Mouse (Mus musculus) testis, postnatal 10 days (tissue): Measurements from ENCODE around the gene Pdha2.

Experiments
- DNase-seq: peaks from one replicate; pipeline ENCODE4 v3.0.0; 2021; ENCODE audit warnings: low spot score

Gene Pdha2

DNA sequence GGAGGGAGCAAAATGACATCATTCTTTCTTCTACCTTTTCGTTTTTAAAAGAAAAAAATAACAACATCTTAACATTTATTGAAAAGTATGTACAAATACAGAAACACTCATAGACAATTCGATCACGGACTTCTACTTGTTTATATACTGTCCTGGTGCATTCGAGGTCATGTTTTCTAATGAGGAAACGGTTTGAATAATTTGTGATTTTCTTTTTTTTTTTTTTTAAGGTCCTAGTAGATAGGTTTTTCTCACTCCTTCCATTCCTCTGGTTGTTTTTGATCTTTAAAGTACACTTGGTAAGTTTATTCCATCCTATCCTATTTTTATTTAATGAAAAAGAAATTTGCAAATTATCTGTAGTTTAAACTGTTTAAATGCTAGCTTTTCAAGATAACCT is at the start of gene Pdha2:
TSS of gene Pdha2 (minus strand) at position 101 of the 400 bp plus-strand sequence.
- DNase-seq, result no peak

DNA sequence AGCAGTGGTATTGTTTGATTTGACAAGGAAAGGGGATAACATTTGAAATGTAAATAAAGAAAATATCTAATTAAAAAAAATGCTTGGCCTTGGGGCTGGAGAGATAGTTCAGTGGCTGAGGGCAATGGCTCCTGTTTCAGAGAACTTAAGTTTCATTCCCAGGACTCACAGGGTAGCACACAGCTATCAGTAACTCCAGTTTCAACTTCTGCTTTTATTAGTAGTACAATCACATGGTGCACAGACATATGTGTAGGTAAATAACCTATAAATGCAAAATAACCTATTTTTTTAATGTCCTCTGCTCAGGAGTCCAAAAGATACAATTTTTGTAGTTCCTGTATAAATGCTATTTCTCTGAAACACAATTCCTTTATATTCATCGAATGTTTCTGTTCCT is 48.4 kb upstream of the Pdha2 start:
- no peak for DNase-seq

DNA sequence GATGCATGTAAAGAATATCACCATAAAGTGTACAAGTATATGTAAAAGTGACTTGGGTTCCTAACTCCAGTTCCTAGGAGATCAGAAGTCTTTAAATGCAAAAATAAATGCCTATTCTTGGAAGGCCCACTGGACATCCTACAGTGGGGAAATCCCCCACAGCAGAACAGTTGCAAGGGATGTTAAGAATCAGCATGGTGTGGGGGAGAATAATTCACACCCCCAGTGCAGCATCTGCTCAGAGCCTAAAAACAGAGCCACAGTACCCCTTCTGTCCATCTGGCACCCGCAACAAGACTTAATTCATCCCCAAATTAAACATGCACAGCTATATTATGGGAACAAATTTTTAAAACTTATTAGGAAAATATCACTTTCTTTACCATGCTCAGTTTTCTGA is 39.3 kb upstream of the Pdha2 start:
- DNase-seq, result no peak

DNA sequence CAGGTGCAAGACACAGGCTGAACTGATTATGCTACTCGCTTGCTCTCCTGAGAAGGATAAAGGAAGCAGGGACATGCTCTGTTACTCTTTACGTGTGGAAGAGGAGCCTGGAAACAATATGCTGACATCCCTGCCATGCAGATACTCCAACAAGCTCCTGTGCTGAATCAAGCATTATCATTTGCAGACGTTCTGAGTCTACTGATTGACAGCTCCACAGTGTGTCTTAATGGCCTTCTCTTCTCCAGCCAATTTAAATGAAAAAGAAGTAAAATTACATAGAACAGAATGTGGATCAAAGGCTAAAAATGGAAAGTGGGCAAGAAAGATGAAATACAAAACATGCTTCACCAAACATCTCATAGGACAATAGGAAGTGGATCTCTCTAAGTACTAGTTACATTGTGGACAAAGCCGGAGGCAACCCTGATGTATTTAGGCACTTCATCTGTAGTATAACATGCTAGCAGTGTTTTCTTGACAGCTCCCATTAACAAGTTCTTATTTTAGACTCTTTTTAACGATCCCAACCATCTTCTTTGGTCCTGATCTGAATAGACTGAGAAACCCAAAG is 32.7 kb upstream of the Pdha2 start:
- DNase-seq, result no peak

DNA sequence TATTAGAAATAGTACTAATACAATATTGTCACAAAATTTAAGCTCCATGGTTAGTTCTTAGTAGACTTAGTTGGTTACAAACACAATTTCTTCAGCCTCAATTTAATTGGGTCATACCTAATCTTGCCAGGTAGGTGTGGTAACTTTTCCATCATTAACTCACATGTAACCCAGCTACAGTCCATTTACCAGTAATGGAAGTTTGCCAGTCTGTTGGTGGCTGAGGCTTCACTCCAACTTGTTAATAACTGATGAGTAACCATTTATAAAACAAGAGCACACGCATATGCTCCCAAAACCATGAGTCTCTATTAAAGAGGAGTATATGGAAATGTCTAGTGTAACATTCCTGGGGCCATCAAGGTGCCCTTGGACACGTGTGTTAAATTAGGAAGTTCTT is 25.9 kb upstream of the Pdha2 start:
- DNase-seq, result no peak

DNA sequence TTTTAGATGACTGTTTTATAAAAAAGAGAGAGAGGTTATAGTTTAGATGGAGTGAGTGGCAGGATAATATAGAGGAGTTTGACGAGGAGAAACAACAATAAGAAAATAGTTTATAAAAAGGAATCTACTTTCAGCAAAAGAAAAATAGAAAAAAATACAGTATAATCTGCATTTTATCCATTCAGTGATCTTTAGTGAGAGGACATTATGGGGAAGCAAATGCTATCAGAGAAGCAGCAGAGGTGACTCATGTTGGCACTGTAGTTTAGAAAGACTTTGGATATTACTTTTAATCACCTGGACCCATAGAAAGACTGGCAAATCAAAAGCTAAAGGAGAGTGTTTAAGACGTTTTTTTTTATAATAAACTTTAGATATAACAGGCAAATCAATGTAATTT is 17.0 kb upstream of the Pdha2 start:
- DNase-seq, result no peak

DNA sequence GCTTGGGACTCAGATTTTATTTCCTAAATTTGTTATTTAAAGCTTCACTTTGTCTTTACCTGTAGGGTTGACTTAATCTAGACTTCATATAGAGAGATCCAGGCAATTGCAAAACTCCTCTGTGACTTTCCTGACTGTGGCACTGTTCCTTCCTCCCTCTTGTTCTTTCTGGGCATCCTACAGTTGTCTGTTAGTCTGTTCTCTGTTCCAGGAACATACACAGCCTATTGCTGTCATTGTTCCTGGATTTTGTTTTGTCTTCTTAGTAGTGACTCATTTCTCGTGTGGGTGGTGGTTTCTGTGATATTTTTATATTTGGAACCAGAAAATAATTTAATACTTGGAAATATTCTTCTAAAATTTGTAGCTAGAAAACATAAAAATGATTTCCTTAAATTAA is 10.2 kb upstream of the Pdha2 start:
- no peak for DNase-seq

DNA sequence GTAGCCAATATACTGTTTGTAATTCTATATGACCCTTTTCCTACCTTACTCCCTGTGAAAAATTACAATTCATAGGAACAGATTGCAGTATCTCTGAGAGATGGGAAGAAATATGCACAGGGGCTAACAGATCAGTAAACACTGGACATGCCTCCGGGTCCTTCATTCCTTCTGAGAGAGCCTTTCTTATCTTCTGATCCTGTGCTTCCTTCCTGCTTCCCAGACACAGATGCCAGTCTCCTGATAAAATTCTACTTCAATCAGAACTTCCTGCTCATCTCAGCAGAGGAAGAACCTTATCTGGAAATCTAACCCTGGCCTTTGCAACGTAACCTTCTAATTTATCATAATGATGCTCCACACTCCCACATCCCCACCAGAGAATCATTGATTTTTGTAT is 6.4 kb upstream of the Pdha2 start:
- DNase-seq, result no peak

DNA sequence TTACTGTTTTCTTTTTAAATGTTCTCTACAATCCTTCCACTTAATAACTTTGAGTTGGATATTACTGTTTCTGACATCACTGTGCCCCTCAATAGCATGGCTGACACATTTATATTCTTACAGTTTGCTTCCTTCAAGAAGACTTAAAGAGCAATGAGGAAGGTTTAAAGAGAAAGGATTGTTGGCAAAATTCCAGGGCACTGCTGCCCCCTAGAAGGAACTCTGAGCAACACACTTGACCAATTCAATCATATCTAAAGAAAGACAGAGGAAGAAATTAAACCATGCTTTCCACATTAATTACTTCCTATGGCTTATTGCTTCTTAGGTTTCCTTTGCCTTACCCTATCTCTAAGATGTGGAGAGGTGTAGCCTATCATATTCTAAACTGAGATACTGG is 4.8 kb upstream of the Pdha2 start:
- DNase-seq, result no peak

DNA sequence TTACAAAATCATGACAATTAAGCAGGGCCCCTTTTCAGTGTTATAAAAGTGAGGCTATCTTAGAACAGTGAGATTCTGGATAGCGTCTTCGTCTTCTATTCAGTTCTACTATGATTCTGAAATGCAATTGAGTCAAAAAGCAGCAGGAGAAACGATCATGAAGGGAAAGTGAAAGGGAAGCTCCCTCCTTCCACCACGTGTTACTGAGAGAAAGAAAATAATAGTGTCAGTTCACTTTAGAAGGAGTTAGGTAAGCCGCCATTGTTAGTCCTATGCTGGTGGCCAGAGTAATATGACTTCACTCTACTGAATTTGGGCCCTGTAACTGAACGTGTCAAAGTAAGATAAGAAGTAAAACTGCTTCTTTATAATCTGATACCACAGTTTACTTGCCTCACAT is 4.1 kb upstream of the Pdha2 start:
- DNase-seq, result no peak

DNA sequence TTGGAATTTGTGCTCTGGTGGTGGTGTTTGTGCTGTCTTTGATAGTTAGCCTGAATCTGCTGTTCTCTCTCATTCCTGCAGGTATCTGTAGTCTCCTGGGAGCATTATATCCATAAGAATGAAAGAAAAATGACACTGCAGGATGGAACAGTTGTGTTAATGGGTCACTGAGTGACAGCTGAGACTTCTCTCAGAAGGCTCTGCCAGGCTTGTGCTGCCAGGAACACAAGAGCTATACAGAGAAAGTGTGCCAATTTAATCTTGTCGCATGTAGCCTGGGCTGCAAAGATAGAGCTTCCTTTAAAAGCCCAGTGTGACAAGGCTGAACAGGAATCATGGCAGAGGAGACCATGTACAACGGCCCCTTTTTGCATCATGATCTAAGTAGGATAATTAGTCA is 2.6 kb upstream of the Pdha2 start:
- DNase-seq, result no peak

DNA sequence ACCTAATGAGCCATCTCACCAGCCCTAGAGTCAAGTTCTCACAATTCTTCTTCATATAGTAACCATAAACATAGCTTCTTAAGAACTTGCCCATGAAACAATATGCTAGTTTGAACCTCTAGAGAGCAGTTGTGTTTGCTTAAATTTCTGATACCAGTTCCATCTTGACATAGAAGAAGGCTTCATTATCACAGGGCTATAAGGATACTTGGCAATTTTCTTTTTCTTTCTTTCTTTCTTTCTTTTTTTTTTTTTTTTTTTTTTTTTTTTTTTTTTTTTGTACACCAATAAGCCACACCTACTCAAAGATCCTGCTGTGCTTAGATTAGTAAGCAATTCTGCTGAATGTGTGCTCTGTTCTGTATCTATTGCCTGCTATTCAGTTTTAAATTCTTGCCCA is 2.0 kb upstream of the Pdha2 start:
- no peak for DNase-seq

DNA sequence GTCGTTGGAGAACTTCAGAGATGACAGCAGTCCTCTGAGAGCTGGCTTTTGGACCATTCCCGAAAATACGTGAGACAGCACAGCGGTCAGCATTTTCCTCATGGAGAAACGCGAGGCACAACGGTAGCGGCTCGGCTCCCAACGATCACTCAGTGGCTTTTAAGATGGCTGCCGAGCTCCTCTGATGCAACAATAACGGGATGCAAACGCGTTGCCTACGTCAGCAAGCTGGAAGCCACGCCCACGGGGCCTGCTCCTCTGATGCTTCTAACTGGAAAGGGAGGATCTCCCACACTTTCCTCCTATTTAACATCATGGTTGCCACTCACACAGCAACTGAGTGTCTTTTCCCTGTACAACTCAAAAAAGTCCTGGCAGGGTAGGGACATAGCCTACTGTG is 511 bp downstream of the Pdha2 start:
- DNase-seq, result peak; percentile 52

DNA sequence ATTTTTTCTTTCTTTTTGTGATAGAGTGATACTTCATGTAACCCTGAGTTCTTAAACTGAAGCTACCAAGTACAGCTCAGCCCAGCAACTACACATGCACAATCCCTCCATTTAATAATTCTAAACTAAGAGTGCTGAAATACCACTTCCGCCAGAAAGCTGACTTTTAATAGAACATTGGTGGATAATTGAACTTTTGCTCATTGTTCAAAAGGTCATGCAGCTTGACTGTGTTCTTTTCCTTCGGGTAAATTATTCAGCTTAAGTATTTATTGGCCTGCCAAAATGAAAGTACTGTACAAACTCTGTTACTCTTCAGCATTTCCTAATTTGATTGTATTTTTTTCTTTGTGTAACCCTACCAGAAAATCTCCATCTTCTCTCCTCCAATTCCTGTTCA is 10.4 kb downstream of the Pdha2 start:
- no peak for DNase-seq

DNA sequence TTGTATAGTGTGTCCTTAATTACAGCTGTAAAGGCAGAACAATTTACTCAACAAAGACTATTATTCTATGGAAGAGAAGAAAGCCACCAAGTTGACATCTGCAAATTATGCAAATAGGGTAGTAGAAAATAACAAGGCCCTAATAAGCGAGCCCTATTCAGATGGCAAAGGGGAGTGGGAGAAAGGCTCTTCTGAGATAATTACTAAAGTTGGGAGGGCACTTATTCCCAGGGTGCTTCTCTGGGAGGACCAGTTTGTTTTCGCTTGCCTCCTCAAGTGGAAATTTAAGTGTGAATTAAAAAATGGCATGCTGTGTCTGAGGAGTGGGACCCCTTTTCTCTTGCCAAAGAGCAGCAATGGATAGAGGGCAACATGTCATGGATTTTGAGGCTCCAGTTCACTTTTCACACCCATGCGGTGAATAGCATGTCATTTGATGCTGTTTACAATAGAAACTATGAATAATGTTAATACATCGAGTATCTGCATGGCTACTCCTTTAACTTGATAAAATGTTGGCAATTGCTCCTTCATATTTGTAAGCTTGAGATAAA is 14.8 kb downstream of the Pdha2 start:
- no peak for DNase-seq

DNA sequence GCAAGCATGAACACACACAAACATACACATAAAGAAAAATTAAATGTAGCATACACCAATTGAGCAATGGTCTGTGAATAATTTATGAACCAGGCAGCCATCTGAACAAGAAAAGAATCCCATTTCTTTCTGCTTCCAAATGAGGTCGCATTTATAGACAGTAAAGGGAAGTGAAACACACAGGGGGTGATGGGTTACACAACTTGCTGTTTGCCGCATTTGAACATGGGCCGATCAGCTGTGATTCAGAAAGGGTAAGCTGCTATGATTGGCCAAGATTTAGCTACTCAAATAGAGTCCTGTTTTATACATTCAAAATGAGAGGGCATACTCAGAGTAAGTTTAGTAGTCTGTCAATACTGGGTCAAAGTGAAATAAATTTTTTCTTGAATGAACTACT is 20.5 kb downstream of the Pdha2 start:
- no peak for DNase-seq

DNA sequence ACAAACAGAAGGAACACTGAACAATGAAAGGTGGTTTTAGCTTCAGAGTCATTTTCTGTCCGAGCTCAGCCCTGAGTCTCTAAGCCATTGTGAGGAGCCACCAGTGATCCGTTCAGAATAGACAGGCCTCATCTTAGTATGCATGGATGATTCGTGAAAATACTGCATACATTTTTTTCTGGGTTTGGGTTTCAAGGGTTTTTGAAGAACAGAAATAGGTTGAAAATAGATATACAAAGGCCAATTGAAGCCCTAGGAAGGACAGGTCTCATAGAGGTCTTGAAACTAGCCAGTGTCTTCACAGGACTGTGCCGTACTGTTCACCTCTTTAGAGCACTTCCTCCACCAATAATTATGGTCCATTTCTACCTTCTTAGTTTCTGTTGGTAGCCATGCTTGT is 21.7 kb downstream of the Pdha2 start:
- no peak for DNase-seq

DNA sequence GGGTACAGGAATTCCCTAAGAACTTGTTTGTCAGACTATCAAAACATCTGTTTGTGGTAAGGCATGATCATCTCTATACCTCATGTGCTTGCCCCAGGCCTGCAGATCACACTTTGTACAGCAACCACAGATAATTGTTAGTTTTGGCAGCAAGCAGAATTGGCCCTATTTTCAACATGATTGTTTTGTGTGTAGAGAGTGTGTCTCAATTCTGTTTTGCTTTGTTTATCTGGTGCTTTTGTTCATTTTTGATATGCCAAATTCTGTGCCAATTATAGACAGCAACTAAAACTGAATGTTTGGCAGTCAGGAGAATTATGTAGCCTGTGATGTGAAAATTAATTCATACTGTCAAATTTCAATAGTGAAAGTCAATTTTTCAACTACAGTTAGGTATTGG is 51.2 kb downstream of the Pdha2 start:
- DNase-seq, result no peak
